Mouse (Mus musculus) ES-E14 (cell line): Measurements from ENCODE around the gene Lsm4.

Experiments
- CHD2 ChIP-seq: IDR thresholded peaks from 2 replicates; pipeline ENCODE4 v1.6.1; 2014; ENCODE audit warnings: mild to moderate bottlenecking, low read depth, low read length, inconsistent platforms
- HCFC1 ChIP-seq: IDR thresholded peaks from 2 replicates; pipeline ENCODE4 v1.6.1; 2012; ENCODE audit warnings: low read length, inconsistent platforms, borderline replicate concordance; ENCODE audit not compliant: insufficient read depth
- MAFK ChIP-seq: IDR thresholded peaks from 2 replicates; pipeline ENCODE4 v1.6.1; 2014; ENCODE audit warnings: mild to moderate bottlenecking, low read depth, low read length, inconsistent platforms; ENCODE audit not compliant: insufficient read depth
- ZC3H11A ChIP-seq: IDR thresholded peaks from 2 replicates; pipeline ENCODE4 v1.6.1; 2012; ENCODE audit warnings: low read depth, mild to moderate bottlenecking, inconsistent platforms, low read length, borderline replicate concordance
- ZNF384 ChIP-seq: IDR thresholded peaks from 2 replicates; pipeline ENCODE4 v1.6.1; 2012; ENCODE audit warnings: low read depth, low read length, inconsistent platforms

DNA sequence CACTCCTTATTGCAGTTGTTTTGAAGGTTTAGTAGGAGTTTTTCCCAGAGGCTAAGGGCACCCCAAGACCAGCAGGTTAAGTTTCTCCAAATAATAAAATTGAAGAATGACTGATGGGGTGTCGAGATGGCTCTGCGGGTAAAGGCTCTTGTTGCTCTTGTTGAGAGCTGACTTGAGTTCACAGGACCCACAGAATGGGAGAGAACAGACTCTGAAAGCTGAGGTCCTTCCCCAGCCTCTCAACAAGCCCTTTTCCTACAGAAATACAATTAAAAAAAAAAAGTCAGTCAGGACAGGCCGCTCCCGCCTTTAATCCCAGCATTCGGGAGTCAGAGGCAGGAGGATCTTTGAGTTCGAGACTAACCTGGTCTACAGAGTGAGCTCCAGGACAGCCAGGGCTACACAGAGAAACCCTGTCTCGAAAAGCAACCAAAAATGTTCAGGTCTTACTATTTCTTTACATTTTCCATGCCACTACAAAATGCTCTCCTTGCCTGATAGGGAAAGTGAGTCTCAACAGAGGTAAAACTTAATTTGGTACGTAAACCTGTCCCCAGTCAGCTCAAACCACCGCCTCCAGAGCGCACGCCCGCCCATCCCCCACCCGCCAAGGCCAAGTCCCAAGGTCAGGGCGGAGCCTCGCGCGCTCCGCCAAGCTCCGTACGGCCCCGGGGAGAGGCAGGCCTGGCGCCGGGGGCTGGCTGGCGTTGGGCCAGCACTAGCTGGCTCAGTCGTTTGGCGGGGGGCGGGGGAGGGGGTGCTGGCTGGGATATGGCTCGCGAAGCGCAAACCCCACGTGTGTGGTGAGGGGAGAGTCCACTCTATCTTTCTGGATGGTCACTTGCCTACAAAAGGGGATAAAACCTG, 23.2 kb downstream of the Lsm4 start:
- TF ChIP-seq ZC3H11A: no peak
- no peak; the same call in 1 of the 2 replicates for TF ChIP-seq CHD2
- no peak for TF ChIP-seq HCFC1
- TF ChIP-seq ZNF384: no peak
- TF ChIP-seq MAFK: no peak
